Mouse (Mus musculus): ENCODE results near the gene 9530003J23Rik.

DNA sequence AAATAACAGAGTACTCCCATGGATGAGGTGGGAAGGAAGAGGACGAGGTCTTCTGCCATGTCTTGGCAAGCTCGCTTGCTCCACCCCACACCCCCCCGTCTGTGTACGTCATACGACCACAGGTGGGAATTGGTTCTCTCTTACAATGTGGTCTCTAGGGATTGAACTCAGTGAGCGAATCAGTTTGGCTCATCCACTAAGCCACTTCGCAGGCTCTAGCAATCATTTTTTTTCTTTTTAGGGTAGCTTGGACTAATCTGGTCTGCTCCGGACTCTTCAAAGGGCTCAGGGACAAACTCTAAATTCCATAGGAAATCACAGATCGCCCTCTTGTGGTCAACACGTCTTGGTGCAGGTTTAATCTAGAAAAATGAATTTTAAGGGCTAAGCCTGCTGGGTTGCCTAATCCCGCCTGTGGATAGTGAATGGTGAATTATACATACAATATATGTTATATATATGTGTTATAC is 29.0 kb downstream of the 9530003J23Rik start:
- TF ChIP-seq POLR2A (IDR thresholded peaks at IDR 0.05; ENCODE audit: insufficient read length, low read depth) (no peak), USF1 (IDR thresholded peaks at IDR 0.05; ENCODE audit: low read depth) (no peak), CEBPB (IDR thresholded peaks at IDR 0.05; ENCODE audit: insufficient read depth, poor library complexity, severe bottlenecking) (no peak)

Data from myocyte (in vitro differentiated cells).